Mouse (Mus musculus): ENCODE measurements around the gene H2al1b. TPM values are rescaled to one million over a fixed set of nuclear protein-coding genes. Genes with fewer than 3 reads are reported as not detected.

H2al1b gene
- polyA plus RNA-seq, 1 experiment, result not detected

GRCm38 (mm10) chrX:11346756-11347155, 44.5 kb downstream of the H2al1b start:
- no peaks in the 10 kb centered on the region for H3K4me1 ChIP-seq (ENCODE audit: control insufficient read depth, insufficient read depth, low read length)
- no peak overlapping the region for H3K27ac ChIP-seq (ENCODE audit: insufficient read depth, low read depth, low read length)
- TF ChIP-seq POLR2A (IDR thresholded peaks at IDR 0.05; ENCODE audit: borderline replicate concordance, low read depth, low read length) (no peak), CTCF (IDR thresholded peaks at IDR 0.05; ENCODE audit: low read depth, low read length) (no peak)
- H3K4me3 ChIP-seq (ENCODE audit: insufficient read depth, low read length), result no peak overlapping the region

Other genes starting within 250 kb of the H2al1b start
- gene H2al1a, start 3.2 kb upstream of the H2al1b start, polyA plus RNA-seq (2012; ENCODE audit: insufficient read depth, insufficient read length, missing spikeins), result not detected in 2 replicates
- gene H2al1c, start 3.2 kb downstream of the H2al1b start, polyA plus RNA-seq (2012; ENCODE audit: insufficient read depth, insufficient read length, missing spikeins), result not detected in 2 replicates
- gene H2al1d, start 6.4 kb downstream of the H2al1b start, polyA plus RNA-seq (2012; ENCODE audit: insufficient read depth, insufficient read length, missing spikeins), result not detected in 2 replicates
- not detected in 2 replicates for gene H2al1e, start 9.5 kb downstream of the H2al1b start, polyA plus RNA-seq (2012; ENCODE audit: insufficient read depth, insufficient read length, missing spikeins)
- gene H2al1f, start 12.7 kb downstream of the H2al1b start, polyA plus RNA-seq (2012; ENCODE audit: insufficient read depth, insufficient read length, missing spikeins), result not detected in 2 replicates
- not detected in 2 replicates for gene H2al1g, start 15.8 kb downstream of the H2al1b start, polyA plus RNA-seq (2012; ENCODE audit: insufficient read depth, insufficient read length, missing spikeins)
- not detected in 2 replicates for gene H2al1h, start 19.1 kb downstream of the H2al1b start, polyA plus RNA-seq (2012; ENCODE audit: insufficient read depth, insufficient read length, missing spikeins)
- not detected in 2 replicates for gene H2al1i, start 22.2 kb downstream of the H2al1b start, polyA plus RNA-seq (2012; ENCODE audit: insufficient read depth, insufficient read length, missing spikeins)
- gene H2al1j, start 25.4 kb downstream of the H2al1b start, polyA plus RNA-seq (2012; ENCODE audit: insufficient read depth, insufficient read length, missing spikeins), result not detected in 2 replicates